Mouse (Mus musculus) cerebellum, adult 2 months (tissue): ENCODE data around the gene Gzf1.

Source experiments
- CTCF ChIP-seq: fragments of 200-500 bp; IDR thresholded peaks from 2 replicates; pipeline ENCODE4 v1.5.1; 2011; ENCODE audit warnings: low read depth, mild to moderate bottlenecking, control low read depth, low read length, moderate library complexity, borderline replicate concordance; ENCODE audit not compliant: insufficient read depth
- POLR2A ChIP-seq: fragments of 200-500 bp; IDR thresholded peaks from 2 replicates; pipeline ENCODE4 v1.6.1; 2011; ENCODE audit warnings: low read length, control low read depth, borderline replicate concordance; ENCODE audit not compliant: insufficient read depth

GRCm38 (mm10) chr2:148679346-148679745 is 1.5 kb upstream of the Gzf1 start:
- TF ChIP-seq CTCF (no peak), POLR2A (no peak)
